Comparison of ENCODE assay signal across 7 mouse cellular contexts in genomic region chr3:142395520-142396193, GRCm38 (mm10). TPM values are rescaled to one million over a fixed set of nuclear protein-coding genes. Genes with fewer than 3 reads are reported as not detected.
DNase-seq lines count a peak whose midpoint lies in the region; ATAC-seq and TF ChIP-seq lines count a peak whose summit lies in the region.

Gene Pdlim5 (minus strand): TSS chr3:142395696.

- H3K4me2 ChIP-seq in intestine, postnatal 0 days (replicated peaks; ENCODE audit: low read depth) = peak within 1 kb of the TSS; percentile 75
- H3K4me2 ChIP-seq in midbrain, embryonic 12.5 days (replicated peaks) = peak within 1 kb of the TSS; percentile 87

- H3K4me3 ChIP-seq in intestine, postnatal 0 days (ENCODE audit: low read depth, low read length) = peak within 1 kb of the TSS; percentile 97
- H3K4me3 ChIP-seq in midbrain, embryonic 12.5 days = peak within 1 kb of the TSS; percentile 82
- H3K4me3 ChIP-seq in small intestine, adult 2 months (ENCODE audit: low read depth, low read length) = peak within 1 kb of the TSS; percentile 72

- intact Hi-C loops in left cerebral cortex, postnatal 4 days (cut with DNase I) = no loop called here

- H3K36me3 ChIP-seq in intestine, postnatal 0 days (ENCODE audit: control insufficient read depth, insufficient read depth) = no peaks in the 10 kb centered on the region
- no peaks in the 10 kb centered on the region for H3K36me3 ChIP-seq in midbrain, embryonic 12.5 days
- H3K36me3 ChIP-seq in small intestine, adult 2 months (ENCODE audit: control insufficient read depth, insufficient read depth, low read length) = peaks cover 5% of the 10 kb centered on the region

- ATAC-seq in intestine, postnatal 0 days = peak; percentile 96
- ATAC-seq in midbrain, embryonic 12.5 days (ENCODE audit: low FRiP score, low read depth) = peak; percentile 99

- H3K27me3 ChIP-seq in intestine, postnatal 0 days (replicated peaks; ENCODE audit: control insufficient read depth, insufficient read depth, low read length) = no peaks in the 10 kb centered on the region
- peaks cover 8% of the 10 kb centered on the region for H3K27me3 ChIP-seq in midbrain, embryonic 12.5 days
- H3K27me3 ChIP-seq in small intestine, adult 2 months (ENCODE audit: control insufficient read depth, insufficient read depth, low read length) = no peaks in the 10 kb centered on the region

- peak; percentile 98 for TF ChIP-seq POLR2A in small intestine, adult 2 months (IDR thresholded peaks at IDR 0.05; ENCODE audit: low read depth, low read length)

- peak within 1 kb of the TSS; percentile 92 for H3K9ac ChIP-seq in intestine, postnatal 0 days (ENCODE audit: low read depth, low read length)
- H3K9ac ChIP-seq in midbrain, embryonic 12.5 days (replicated peaks) = peak within 1 kb of the TSS; percentile 72

- DNase-seq in adrenal gland, adult 2 months = peak; percentile 99
- DNase-seq in embryo, embryonic 11.5 days (ENCODE audit: low read depth, low spot score) = peak; percentile 87
- DNase-seq in gastrocnemius, postnatal 4 days (ENCODE audit: low spot score in 2 of 2) = peak; percentile 90 to 93
- peak; percentile 94 for DNase-seq in left cerebral cortex, postnatal 4 days

- no peaks in the 10 kb centered on the region for H3K9me3 ChIP-seq in intestine, postnatal 0 days (ENCODE audit: control insufficient read depth)
- H3K9me3 ChIP-seq in midbrain, embryonic 12.5 days = no peaks in the 10 kb centered on the region

- no peaks in the 10 kb centered on the region for H3K4me1 ChIP-seq in intestine, postnatal 0 days (replicated peaks; ENCODE audit: control insufficient read depth, insufficient read depth, low read length)
- peaks cover 9% of the 10 kb centered on the region; the same call in 1 of the 2 replicates for H3K4me1 ChIP-seq in midbrain, embryonic 12.5 days
- H3K4me1 ChIP-seq in small intestine, adult 2 months (ENCODE audit: control insufficient read depth, insufficient read depth, insufficient read length, low read length) = no peaks in the 10 kb centered on the region

- H3K27ac ChIP-seq in intestine, postnatal 0 days (ENCODE audit: low read depth, low read length) = peak within 1 kb of the TSS; percentile 97
- peak within 1 kb of the TSS; percentile 60 for H3K27ac ChIP-seq in midbrain, embryonic 12.5 days (replicated peaks)
- peak within 1 kb of the TSS; percentile 97 for H3K27ac ChIP-seq in small intestine, adult 2 months (ENCODE audit: insufficient read depth, low read depth, low read length)

- no peak for TF ChIP-seq CTCF in intestine, postnatal 0 days (IDR thresholded peaks at IDR 0.05; ENCODE audit: low read depth)
- TF ChIP-seq CTCF in small intestine, adult 2 months (IDR thresholded peaks at IDR 0.05; ENCODE audit: extremely low read depth, insufficient read length, insufficient replicate concordance, low read depth, low read length) = no peak

- WGBS in intestine, postnatal 0 days = under 1% methylated on average over 41 of the region's 46 CpGs
- WGBS in midbrain, embryonic 12.5 days = under 1% methylated on average over 45 of the region's 46 CpGs
- WGBS in small intestine, adult 2 months = under 1% methylated on average over 46 of the region's 46 CpGs

RNA-seq across cellular contexts. Expression of gene Pdlim5, which starts in this region (rescaled TPM):
- 100 to 1,000 TPM in 1 of 2 experiments, 10 to 100 TPM in 1; 36.0 to 107 TPM for total RNA-seq in adrenal gland, adult 2 months (2021)
- 38.6 and 67.5 TPM in 2 replicates for polyA plus RNA-seq in adrenal gland, adult 2 months (2012; rRNA removed)
- total RNA-seq in gastrocnemius, postnatal 4 days (2021) = 100 to 1,000 TPM; 353 to 367 TPM
- 24.5 and 27.5 TPM in 2 replicates for polyA plus RNA-seq in intestine, postnatal 0 days (2015; fragmentation: Nextera tagmentation; extraction: Ambion mirVana)
- total RNA-seq in left cerebral cortex, postnatal 4 days (2021) = 10 to 100 TPM; 16.7 to 19.3 TPM
- polyA plus RNA-seq in midbrain, embryonic 12.5 days (2016; fragmentation: Nextera tagmentation; extraction: Ambion mirVana) = 15.0 and 15.3 TPM in 2 replicates
- 26.3 and 63.1 TPM in 2 replicates for polyA plus RNA-seq in small intestine, adult 2 months (2012; rRNA removed)

Comparison
In these comparisons a context has a peak if more than half of its experiments do, and no peak if none do; other contexts are left out.
1. Peak in every context shown above with its lines: DNase-seq, ATAC-seq, H3K4me3 ChIP-seq and H3K27ac ChIP-seq.